Mouse (Mus musculus) cortical plate, adult 2 months (tissue): ENCODE data around the gene Rxra.

Source experiments
- CTCF ChIP-seq: fragments of 200-500 bp; IDR thresholded peaks from 2 replicates; pipeline ENCODE4 v1.5.1; 2011; ENCODE audit warnings: mild to moderate bottlenecking, control low read depth, low read length; ENCODE audit not compliant: insufficient read depth; ENCODE audit errors: extremely low read depth
- POLR2A ChIP-seq: fragments of 200-500 bp; IDR thresholded peaks from 2 replicates; pipeline ENCODE4 v1.6.1; 2011; ENCODE audit warnings: mild to moderate bottlenecking, low read length, control low read depth; ENCODE audit not compliant: insufficient read depth; ENCODE audit errors: extremely low read depth

GRCm38 (mm10) chr2:27678836-27679480 is 2.7 kb downstream of the Rxra start:
- TF ChIP-seq CTCF = no peak
- TF ChIP-seq POLR2A = no peak
